Mouse (Mus musculus) kidney, postnatal 14 days (tissue): ENCODE measurements at regions not wholly inside any gene's neighbourhood (a gene's known extent, or its start where the extent isn't known, plus 50 kb on each side); places are given as distances from the start of the nearest gene placed in this dataset.
"Not testable (repeated sequence)": the region's sequence is repeated elsewhere in the genome, so short reads cannot be mapped to it uniquely, and the experiment has no call there.

Experiments used
- DNase-seq: peaks from one replicate; pipeline ENCODE4 v3.0.0; 2022; ENCODE audit warnings: mixed read lengths

- DNase-seq = not testable (repeated sequence)
Observed at GRCm38 (mm10) chr12:114909799-114910198, 1137.7 kb upstream of the Zfp386 start.

DNA sequence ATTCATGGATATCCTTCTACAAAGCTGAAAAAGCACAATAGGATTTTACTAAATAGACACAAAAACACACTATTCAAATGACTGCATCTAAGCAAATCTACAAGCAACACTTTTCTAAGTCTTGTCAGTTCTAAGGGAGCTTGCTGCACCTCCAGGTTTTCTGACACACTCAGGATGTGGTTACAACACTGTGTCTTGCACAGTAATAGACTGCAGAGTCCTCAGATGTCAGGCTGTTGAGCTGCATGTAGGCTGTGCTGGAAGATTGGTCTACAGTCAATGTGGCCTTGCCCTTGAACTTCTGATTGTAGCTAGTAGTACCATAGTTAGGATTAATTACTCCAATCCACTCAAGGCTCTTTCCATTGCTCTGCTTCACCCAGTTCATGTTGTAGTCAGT, 1133.1 kb upstream of the Zfp386 start:
- DNase-seq = not testable (repeated sequence)

DNA sequence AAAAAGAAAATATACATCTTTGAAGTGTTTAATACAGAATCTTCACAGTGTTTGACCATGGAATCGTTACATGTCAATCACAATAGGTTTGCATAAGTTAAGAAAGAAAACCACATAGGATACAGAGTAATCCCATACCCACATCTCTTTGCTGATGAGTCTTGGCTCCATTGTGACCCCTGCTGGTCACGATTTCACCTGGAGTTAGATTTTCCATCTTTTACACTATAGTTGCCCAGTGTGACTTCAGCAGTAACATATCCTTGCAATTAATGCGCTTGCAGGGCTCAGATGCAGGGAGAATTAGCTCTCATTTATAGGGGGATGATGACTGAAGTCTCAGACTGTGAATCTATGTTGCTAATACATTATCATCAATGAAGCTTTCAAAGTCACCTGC, 1119.8 kb upstream of the Zfp386 start:
- DNase-seq = no peak

- no peak for DNase-seq
Observed at GRCm38 (mm10) chr12:114932158-114932557, 1115.4 kb upstream of the Zfp386 start.

- DNase-seq = no peak
Observed at GRCm38 (mm10) chr12:114932669-114933068, 1114.9 kb upstream of the Zfp386 start.

GRCm38 (mm10) chr12:114936865-114937264, 1110.7 kb upstream of the Zfp386 start:
- DNase-seq = not testable (repeated sequence)

DNA sequence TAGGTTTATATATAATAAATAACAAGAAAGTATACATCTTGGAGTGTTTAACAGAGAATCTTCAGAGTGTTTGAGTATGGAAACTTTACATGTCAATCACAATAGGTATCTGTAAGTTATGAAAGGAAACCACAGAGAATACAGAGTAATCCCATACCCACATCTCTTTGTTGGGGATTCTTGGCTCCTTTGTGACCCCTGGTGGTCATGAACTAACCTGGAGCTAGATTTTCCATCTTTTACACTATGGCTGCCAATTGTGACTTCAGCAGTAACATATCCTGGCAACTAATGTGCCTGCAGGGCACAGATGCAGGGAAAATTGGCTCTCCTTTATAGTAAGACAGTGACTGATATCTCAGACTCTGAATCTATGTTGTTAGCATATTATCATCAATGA, 1107.9 kb upstream of the Zfp386 start:
- DNase-seq = no peak

- DNase-seq = no peak
Observed at GRCm38 (mm10) chr12:114962105-114962504, 1085.4 kb upstream of the Zfp386 start.

GRCm38 (mm10) chr12:114964251-114964650, 1083.3 kb upstream of the Zfp386 start:
- DNase-seq = not testable (repeated sequence)

GRCm38 (mm10) chr12:114981476-114982136, 1065.9 kb upstream of the Zfp386 start:
- no peak for DNase-seq

- DNase-seq = no peak
Observed at GRCm38 (mm10) chr12:114990916-114991315, 1056.6 kb upstream of the Zfp386 start.

GRCm38 (mm10) chr12:114996817-114997216, 1050.7 kb upstream of the Zfp386 start:
- DNase-seq = no peak

- no peak for DNase-seq
Observed at GRCm38 (mm10) chr12:115003118-115003517, 1044.4 kb upstream of the Zfp386 start.

DNA sequence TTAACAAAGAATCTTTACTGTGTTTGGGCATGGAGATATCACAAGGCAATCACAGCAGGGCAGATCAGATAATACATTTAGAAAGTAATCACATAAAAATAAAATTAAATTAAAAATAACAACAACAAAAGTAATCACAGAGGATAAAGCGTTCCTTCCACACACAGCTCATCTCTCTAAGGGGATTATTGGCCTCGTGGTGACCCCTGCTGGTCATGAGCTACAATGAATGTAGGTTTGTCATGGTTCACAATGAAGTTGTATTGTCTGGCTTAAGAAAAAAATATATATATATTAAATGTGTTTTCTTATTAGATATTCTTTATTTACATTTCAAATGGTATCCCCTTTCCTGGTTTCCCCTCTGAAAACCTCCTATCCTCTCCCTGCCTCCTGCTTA, 1039.1 kb upstream of the Zfp386 start:
- DNase-seq = no peak

DNA sequence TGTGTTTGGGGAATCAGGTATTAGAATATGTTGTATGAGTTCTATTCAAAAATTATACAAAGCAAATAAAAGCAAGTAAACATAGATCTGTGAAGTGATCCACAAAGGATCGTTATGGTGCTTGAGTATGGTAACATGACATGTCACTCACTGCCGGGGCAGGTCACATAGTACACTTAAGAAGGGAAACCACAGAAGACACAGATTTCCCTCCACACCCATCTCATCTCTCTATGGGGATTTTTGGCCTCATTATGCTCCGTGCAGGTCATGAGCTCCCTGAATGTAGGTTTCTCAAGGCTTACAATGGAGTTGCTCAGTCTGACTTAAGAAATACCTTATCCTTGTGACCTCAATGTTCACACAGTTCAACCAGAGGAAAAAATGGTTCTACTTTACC, 1034.8 kb upstream of the Zfp386 start:
- DNase-seq = no peak

- no peak for DNase-seq
Observed at GRCm38 (mm10) chr12:115023742-115024141, 1023.8 kb upstream of the Zfp386 start.

DNA sequence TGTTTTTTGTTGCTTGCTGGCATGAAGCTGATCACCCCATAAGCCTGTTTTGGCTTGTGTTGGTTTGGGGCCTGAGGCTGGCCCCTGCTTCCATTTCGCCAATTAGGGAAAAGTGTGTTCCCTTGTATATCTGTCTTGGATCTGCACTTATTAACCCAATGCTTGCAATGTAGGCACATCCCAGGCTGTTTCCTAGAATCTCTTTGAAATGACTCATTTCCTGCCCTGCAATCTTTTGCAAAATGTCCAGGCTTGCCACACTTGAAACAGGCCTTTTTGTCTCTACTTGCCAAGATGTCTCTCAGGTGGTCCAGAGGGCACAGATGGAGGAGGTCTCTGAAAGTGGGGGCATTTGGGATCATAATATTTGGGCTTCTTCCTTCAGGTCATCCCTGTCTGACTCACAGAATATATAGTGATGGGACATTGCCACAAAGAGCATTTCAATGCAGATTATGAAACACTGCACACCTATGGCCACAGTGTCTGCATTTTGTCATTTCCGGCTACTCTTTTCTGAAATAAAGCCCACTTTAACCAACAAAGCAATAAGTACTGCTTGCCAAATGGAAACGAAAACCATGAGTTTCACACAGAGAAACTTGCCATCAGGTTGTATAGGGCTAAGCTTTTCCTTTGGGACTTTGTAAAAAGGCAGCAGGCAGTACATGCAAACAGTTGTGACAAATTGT, 1012.9 kb upstream of the Zfp386 start:
- no peak for DNase-seq

- DNase-seq = no peak
Observed at GRCm38 (mm10) chr12:115055080-115055479, 992.4 kb upstream of the Zfp386 start.

- DNase-seq = not testable (repeated sequence)
Observed at GRCm38 (mm10) chr12:115059954-115060353, 987.6 kb upstream of the Zfp386 start.

GRCm38 (mm10) chr12:115067251-115067650, 980.3 kb upstream of the Zfp386 start:
- no peak for DNase-seq

- not testable (repeated sequence) for DNase-seq
Observed at GRCm38 (mm10) chr12:115091460-115091859, 956.1 kb upstream of the Zfp386 start.

DNA sequence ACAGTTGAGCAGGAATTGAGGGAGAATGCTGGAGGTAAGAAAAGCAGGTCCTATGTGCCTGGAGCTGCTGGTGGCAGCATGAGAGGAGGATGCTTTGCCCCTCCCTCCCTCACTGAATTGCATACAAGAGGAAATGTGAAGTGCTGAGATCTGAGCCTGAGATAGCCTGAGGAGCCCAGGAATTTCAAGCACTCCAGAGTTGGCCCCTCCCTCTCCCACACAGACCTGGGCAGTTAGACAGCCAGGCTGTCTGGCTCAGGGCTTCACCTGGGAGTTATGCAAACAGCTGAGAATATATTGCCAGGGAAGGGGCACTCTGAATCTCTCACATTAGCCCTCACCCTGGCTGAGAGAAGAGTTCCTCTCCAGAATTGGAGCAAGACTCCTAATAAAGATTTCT, 937.8 kb upstream of the Zfp386 start:
- DNase-seq = no peak

GRCm38 (mm10) chr12:115119134-115119826, 928.2 kb upstream of the Zfp386 start:
- not testable (repeated sequence) for DNase-seq

DNA sequence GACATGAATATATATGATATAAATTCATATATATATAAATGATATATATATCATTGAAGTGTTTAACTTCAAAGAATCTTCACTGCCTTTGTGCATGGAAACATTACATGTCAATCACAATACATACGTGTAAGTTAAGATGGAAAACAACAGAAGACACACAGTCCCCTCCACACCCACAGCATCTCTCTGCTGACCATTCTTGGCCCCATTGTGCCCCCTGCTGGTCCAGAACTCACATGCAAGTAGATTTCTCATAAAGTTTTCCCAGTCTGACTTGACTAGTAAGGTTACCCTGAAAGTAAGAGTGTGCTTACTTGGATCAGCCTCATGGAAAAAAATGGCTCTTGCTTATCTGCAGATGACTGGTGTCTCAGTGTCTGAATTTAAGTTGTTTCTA, 926.3 kb upstream of the Zfp386 start:
- no peak for DNase-seq
